ENCODE assay signal across 12 mouse cellular contexts in genomic region chr6:71012436-71012822, GRCm38 (mm10). TPM values are rescaled to one million over a fixed set of nuclear protein-coding genes. Genes with fewer than 3 reads are reported as not detected.
A peak's percentile ranks its signal among the peaks of the same experiment; 100 is the strongest.
DNase-seq lines count a peak whose midpoint lies in the region; ATAC-seq and TF ChIP-seq lines count a peak whose summit lies in the region.
"Had no signal": no experiment of that assay in that cellular context is flagged by ENCODE, and none has a peak within 500 bp of the region (broad histone marks: within the 10 kb centered on the region; RNA-seq: fewer than 3 reads in every experiment).

No protein-coding gene starts in this region.

- peaks cover 20% of the 10 kb centered on the region for H3K27me3 ChIP-seq in heart, embryonic 12.5 days (replicated peaks)
- H3K27me3 ChIP-seq in heart, adult 2 months (ENCODE audit: control insufficient read depth, insufficient read depth, low read length) = peaks cover 1% of the 10 kb centered on the region; the same call in 1 of the 2 replicates
- H3K27me3 ChIP-seq in hindbrain, embryonic 16.5 days (replicated peaks; ENCODE audit: control insufficient read depth, insufficient read depth, low read length) = no peaks in the 10 kb centered on the region; the same call in 1 of the 2 replicates
- peaks cover 3% of the 10 kb centered on the region; the same call in 1 of the 2 replicates for H3K27me3 ChIP-seq in midbrain, embryonic 11.5 days (ENCODE audit: control insufficient read depth, insufficient read depth, low read length)

- no peak for TF ChIP-seq EP300 in heart, adult 2 months (IDR thresholded peaks at IDR 0.05; ENCODE audit: insufficient read depth, low read depth, low read length)

- no peaks in the 10 kb centered on the region for H3K79me2 ChIP-seq in heart, adult 2 months (replicated peaks; ENCODE audit: control insufficient read depth, insufficient read depth, low read length)

- H3K4me2 ChIP-seq in heart, embryonic 12.5 days = peak overlapping the region; percentile 91
- peak overlapping the region; percentile 96 for H3K4me2 ChIP-seq in hindbrain, embryonic 16.5 days (ENCODE audit: low read length)
- peak overlapping the region; percentile 85 for H3K4me2 ChIP-seq in midbrain, embryonic 11.5 days

- ATAC-seq in heart, embryonic 12.5 days (ENCODE audit: insufficient number of reproducible peaks, low FRiP score) = no peak
- ATAC-seq in common myeloid progenitor, adult 5-6 weeks (replicated peaks; ENCODE audit: low read depth, poor library complexity, severe bottlenecking) = peak; percentile 71
- ATAC-seq in hindbrain, embryonic 16.5 days = peak; percentile 62
- ATAC-seq in midbrain, embryonic 11.5 days (ENCODE audit: low FRiP score) = peak; percentile 57

- TF ChIP-seq CTCF in heart, adult 2 months (IDR thresholded peaks at IDR 0.05) = no peak

- H3K36me3 ChIP-seq in heart, embryonic 12.5 days = no peaks in the 10 kb centered on the region
- no peaks in the 10 kb centered on the region for H3K36me3 ChIP-seq in heart, adult 2 months (ENCODE audit: control insufficient read depth, insufficient read depth, low read length)
- H3K36me3 ChIP-seq in hindbrain, embryonic 16.5 days (ENCODE audit: control insufficient read depth, insufficient read depth, low read length) = no peaks in the 10 kb centered on the region
- no peaks in the 10 kb centered on the region for H3K36me3 ChIP-seq in midbrain, embryonic 11.5 days (ENCODE audit: control insufficient read depth, insufficient read depth, low read length)

- DNase-seq in heart, adult 2 months = no peak
- DNase-seq in midbrain, embryonic 11.5 days (ENCODE audit: low spot score, missing footprints) = no peak
- DNase-seq in cerebellum, postnatal 36 days = no peak
- DNase-seq in adrenal gland, postnatal 4 days (ENCODE audit: low spot score in 2 of 2) = no peak
- DNase-seq in left cerebral cortex, postnatal 36 days (ENCODE audit: low spot score in 2 of 2) = no peak

- H3K9ac ChIP-seq in heart, embryonic 12.5 days = peak overlapping the region; percentile 17; the same call in 1 of the 2 replicates
- no peak overlapping the region for H3K9ac ChIP-seq in heart, adult 2 months (ENCODE audit: low read depth, low read length)
- no peak overlapping the region; the same call in 1 of the 2 replicates for H3K9ac ChIP-seq in hindbrain, embryonic 16.5 days (ENCODE audit: low read depth, low read length)
- H3K9ac ChIP-seq in midbrain, embryonic 11.5 days (ENCODE audit: low read length) = peak overlapping the region; percentile 60

- H3K9me3 ChIP-seq in heart, embryonic 12.5 days (replicated peaks) = no peaks in the 10 kb centered on the region; the same call in 1 of the 2 replicates
- H3K9me3 ChIP-seq in hindbrain, embryonic 16.5 days (ENCODE audit: control insufficient read depth, low read length) = no peaks in the 10 kb centered on the region
- H3K9me3 ChIP-seq in midbrain, embryonic 11.5 days (ENCODE audit: control insufficient read depth, low read length) = no peaks in the 10 kb centered on the region

- TF ChIP-seq POLR2A in heart, adult 2 months (IDR thresholded peaks at IDR 0.05; ENCODE audit: insufficient read depth, low read depth, low read length) = no peak

- WGBS in heart, embryonic 12.5 days = 10% methylated on average over 9 of the region's 9 CpGs
- WGBS in heart, adult 2 months = 14% methylated on average over 9 of the region's 9 CpGs
- 12% methylated on average over 9 of the region's 9 CpGs for WGBS in hindbrain, embryonic 16.5 days
- WGBS in midbrain, embryonic 11.5 days = 13% methylated on average over 9 of the region's 9 CpGs

- no peak overlapping the region for H3K27ac ChIP-seq in heart, embryonic 12.5 days (ENCODE audit: poor library complexity, severe bottlenecking)
- H3K27ac ChIP-seq in heart, adult 2 months = no peak overlapping the region
- no peak overlapping the region for H3K27ac ChIP-seq in hindbrain, embryonic 16.5 days (ENCODE audit: low read depth, low read length)
- no peak overlapping the region for H3K27ac ChIP-seq in midbrain, embryonic 11.5 days (ENCODE audit: low read depth, low read length)

- H3K4me3 ChIP-seq in heart, embryonic 12.5 days = peak overlapping the region; percentile 50
- H3K4me3 ChIP-seq in heart, adult 2 months = no peak overlapping the region
- H3K4me3 ChIP-seq in hindbrain, embryonic 16.5 days (ENCODE audit: low read length) = peak overlapping the region; percentile 63
- H3K4me3 ChIP-seq in midbrain, embryonic 11.5 days (ENCODE audit: low read depth, low read length) = peak overlapping the region; percentile 40
- H3K4me3 ChIP-seq: myocyte had no signal

- H3K4me1 ChIP-seq in heart, embryonic 12.5 days (replicated peaks) = no peaks in the 10 kb centered on the region
- H3K4me1 ChIP-seq in heart, adult 2 months (ENCODE audit: control insufficient read depth, insufficient read depth, low read length) = no peaks in the 10 kb centered on the region
- H3K4me1 ChIP-seq in hindbrain, embryonic 16.5 days (ENCODE audit: control insufficient read depth, insufficient read depth, low read depth, low read length) = 0 out of 2 replicates have a peak, but pooled peaks cover 6% of the 10 kb centered on the region
- H3K4me1 ChIP-seq in midbrain, embryonic 11.5 days (ENCODE audit: control insufficient read depth, insufficient read depth, low read length) = no peaks in the 10 kb centered on the region

- intact Hi-C loops in heart, adult 2 months (cut with DNase I) = no loop called here
- intact Hi-C loops in left cerebral cortex, postnatal 36 days (cut with DNase I) = no loop called here

RNA-seq across cellular contexts. Expression of gene Foxi3, which starts 56.1 kb away (rescaled TPM):
- not detected in 2 replicates for polyA plus RNA-seq in heart, embryonic 12.5 days (2016; fragmentation: Nextera tagmentation; extraction: Ambion mirVana)
- not detected for total RNA-seq in heart, adult 2 months (2021)
- polyA plus RNA-seq in heart, adult 2 months (2012; rRNA removed) = not detected in 2 replicates
- not detected in 2 replicates for total RNA-seq in common myeloid progenitor, adult 5-6 weeks (2017)
- not detected in 2 replicates for polyA plus RNA-seq in hindbrain, embryonic 16.5 days (2015; fragmentation: Nextera tagmentation; extraction: Ambion mirVana)
- polyA plus RNA-seq in midbrain, embryonic 11.5 days (2014; fragmentation: Nextera tagmentation; extraction: Ambion mirVana) = not detected in 2 replicates
- total RNA-seq in adrenal gland, postnatal 4 days (2021) = not detected
- not detected for total RNA-seq in left cerebral cortex, postnatal 36 days (2021)
- total RNA-seq: adrenal gland, postnatal 25 days; gastrocnemius, postnatal 4 days had no signal
- polyA plus RNA-seq: C2C12, myocyte had no signal

Comparison
In these comparisons a context has a peak if more than half of its experiments do, and no peak if none do; other contexts are left out.
1. H3K9ac ChIP-seq: peak in heart, embryonic 12.5 days (single experiment) and midbrain, embryonic 11.5 days (single experiment); none in heart, adult 2 months (single experiment) and hindbrain, embryonic 16.5 days (single experiment).
2. Peak in every context shown above with its lines, with median percentiles within 50 percentile points of each other: H3K4me2 ChIP-seq.